Mouse (Mus musculus): ENCODE results near the gene Crebrf. TPM values are rescaled to one million over a fixed set of nuclear protein-coding genes. Genes with fewer than 3 reads are reported as not detected.

Crebrf gene
- polyA plus RNA-seq, 1 experiment = 2.8 TPM

DNA sequence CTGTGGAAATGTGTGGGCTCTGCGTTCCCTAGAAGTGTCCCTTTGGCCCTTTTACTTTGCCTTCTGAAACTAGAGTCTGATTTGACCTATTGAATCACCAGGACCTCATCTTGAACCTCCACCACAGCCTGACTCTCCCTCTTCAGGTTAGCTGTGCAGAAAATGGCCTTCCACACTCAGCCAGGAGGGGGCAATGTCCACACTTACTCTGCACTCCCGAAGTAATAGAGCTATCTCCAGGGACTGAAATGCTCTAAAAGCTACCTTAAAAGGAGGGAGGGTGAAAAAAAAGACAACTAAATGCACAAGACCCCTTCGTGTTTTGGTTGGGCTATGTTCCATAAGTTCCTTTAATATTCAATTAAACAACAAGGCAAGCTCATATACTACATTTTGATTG lies 79.3 kb downstream of the Crebrf start:
- H3K4me3 ChIP-seq (ENCODE audit: low read depth, low read length) = no peak overlapping the region
- 19% methylated on average over 3 of the region's 3 CpGs for WGBS

DNA sequence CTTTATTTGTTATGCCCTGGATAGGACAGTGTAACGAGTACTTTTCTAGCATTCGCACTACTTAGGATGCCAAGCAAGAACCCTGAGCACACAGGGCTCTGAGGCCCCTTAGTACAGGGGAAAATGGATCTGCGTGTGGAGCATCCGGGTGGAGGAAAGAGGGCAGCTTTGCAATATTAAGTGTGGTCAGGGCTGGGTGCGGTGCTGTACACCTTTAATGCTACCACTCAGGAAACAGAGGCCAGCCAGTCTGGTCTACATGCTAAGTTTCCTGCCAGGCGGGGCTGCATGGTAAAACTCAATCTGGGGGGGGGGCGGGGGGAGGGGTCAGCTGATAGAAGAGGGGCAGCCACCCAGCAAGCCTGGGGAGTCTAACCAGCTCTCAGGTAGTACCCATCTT lies 79.9 kb downstream of the Crebrf start:
- H3K4me1 ChIP-seq (ENCODE audit: control insufficient read depth, insufficient read depth, insufficient read length, low read length) = peaks cover 8% of the 10 kb centered on the region; the same call in 1 of the 2 replicates
- TF ChIP-seq CTCF (IDR thresholded peaks at IDR 0.05; ENCODE audit: extremely low read depth, insufficient read length, insufficient replicate concordance, low read depth, low read length) = no peak
- TF ChIP-seq POLR2A (IDR thresholded peaks at IDR 0.05; ENCODE audit: low read depth, low read length) = no peak
- H3K27me3 ChIP-seq (ENCODE audit: control insufficient read depth, insufficient read depth, low read length) = 0 out of 2 replicates have a peak, but pooled peaks cover 3% of the 10 kb centered on the region
- WGBS = 75% methylated on average over 7 of the region's 7 CpGs
- H3K27ac ChIP-seq (ENCODE audit: insufficient read depth, low read depth, low read length) = no peak overlapping the region
- peaks cover 22% of the 10 kb centered on the region for H3K36me3 ChIP-seq (ENCODE audit: control insufficient read depth, insufficient read depth, low read length)
- H3K4me3 ChIP-seq (ENCODE audit: low read depth, low read length) = no peak overlapping the region

More for the DNA sequence above, 79.3 kb downstream of the Crebrf start:
- no peak for TF ChIP-seq POLR2A (IDR thresholded peaks at IDR 0.05; ENCODE audit: low read depth, low read length)
- peak; percentile 64; the same call in 1 of the 2 replicates for TF ChIP-seq CTCF (IDR thresholded peaks at IDR 0.05; ENCODE audit: extremely low read depth, insufficient read length, insufficient replicate concordance, low read depth, low read length)
- Histone ChIP-seq H3K36me3 (ENCODE audit: control insufficient read depth, insufficient read depth, low read length) (peaks cover 27% of the 10 kb centered on the region), H3K4me1 (ENCODE audit: control insufficient read depth, insufficient read depth, insufficient read length, low read length) (peaks cover 8% of the 10 kb centered on the region; the same call in 1 of the 2 replicates), H3K27ac (ENCODE audit: insufficient read depth, low read depth, low read length) (no peak overlapping the region), H3K27me3 (ENCODE audit: control insufficient read depth, insufficient read depth, low read length) (0 out of 2 replicates have a peak, but pooled peaks cover 3% of the 10 kb centered on the region)

- WGBS = 73% methylated on average over 6 of the region's 6 CpGs
- H3K27me3 ChIP-seq (ENCODE audit: control insufficient read depth, insufficient read depth, low read length) = 0 out of 2 replicates have a peak, but pooled peaks cover 3% of the 10 kb centered on the region
- no peak overlapping the region for H3K4me3 ChIP-seq (ENCODE audit: low read depth, low read length)
- peaks cover 2% of the 10 kb centered on the region; the same call in 1 of the 2 replicates for H3K36me3 ChIP-seq (ENCODE audit: control insufficient read depth, insufficient read depth, low read length)
- H3K4me1 ChIP-seq (ENCODE audit: control insufficient read depth, insufficient read depth, insufficient read length, low read length) = peaks cover 8% of the 10 kb centered on the region; the same call in 1 of the 2 replicates
- TF ChIP-seq POLR2A (IDR thresholded peaks at IDR 0.05; ENCODE audit: low read depth, low read length) (no peak), CTCF (IDR thresholded peaks at IDR 0.05; ENCODE audit: extremely low read depth, insufficient read length, insufficient replicate concordance, low read depth, low read length) (no peak)
- no peak overlapping the region for H3K27ac ChIP-seq (ENCODE audit: insufficient read depth, low read depth, low read length)
Measured at GRCm38 (mm10) chr17:26797379-26798128, 82.1 kb downstream of the Crebrf start.

DNA sequence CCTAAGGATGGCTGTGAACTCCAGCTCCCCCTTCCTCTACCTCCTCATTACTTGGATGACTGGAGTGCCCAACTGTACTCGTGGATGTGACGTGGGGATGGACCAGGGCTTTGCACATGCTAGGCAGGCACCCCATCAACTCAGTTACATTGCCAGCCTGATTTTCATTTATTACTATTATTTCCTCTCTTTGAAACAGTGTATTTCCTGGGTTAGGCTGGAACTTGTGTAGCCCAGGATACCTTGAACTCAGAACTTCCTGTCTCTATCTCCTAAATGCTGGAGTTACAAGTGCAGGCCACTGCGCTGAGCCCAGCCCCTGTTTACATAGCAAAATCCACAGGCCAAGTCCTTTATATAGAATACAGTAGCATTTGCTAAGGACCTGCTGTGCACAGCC lies 87.4 kb downstream of the Crebrf start:
- TF ChIP-seq CTCF (IDR thresholded peaks at IDR 0.05; ENCODE audit: extremely low read depth, insufficient read length, insufficient replicate concordance, low read depth, low read length) (no peak), POLR2A (IDR thresholded peaks at IDR 0.05; ENCODE audit: low read depth, low read length) (no peak)
- H3K4me3 ChIP-seq (ENCODE audit: low read depth, low read length) = no peak overlapping the region
- H3K27ac ChIP-seq (ENCODE audit: insufficient read depth, low read depth, low read length) = no peak overlapping the region
- no peaks in the 10 kb centered on the region for H3K27me3 ChIP-seq (ENCODE audit: control insufficient read depth, insufficient read depth, low read length)
- no peaks in the 10 kb centered on the region for H3K36me3 ChIP-seq (ENCODE audit: control insufficient read depth, insufficient read depth, low read length)
- 79% methylated on average over 3 of the region's 3 CpGs for WGBS
- no peaks in the 10 kb centered on the region for H3K4me1 ChIP-seq (ENCODE audit: control insufficient read depth, insufficient read depth, insufficient read length, low read length)

DNA sequence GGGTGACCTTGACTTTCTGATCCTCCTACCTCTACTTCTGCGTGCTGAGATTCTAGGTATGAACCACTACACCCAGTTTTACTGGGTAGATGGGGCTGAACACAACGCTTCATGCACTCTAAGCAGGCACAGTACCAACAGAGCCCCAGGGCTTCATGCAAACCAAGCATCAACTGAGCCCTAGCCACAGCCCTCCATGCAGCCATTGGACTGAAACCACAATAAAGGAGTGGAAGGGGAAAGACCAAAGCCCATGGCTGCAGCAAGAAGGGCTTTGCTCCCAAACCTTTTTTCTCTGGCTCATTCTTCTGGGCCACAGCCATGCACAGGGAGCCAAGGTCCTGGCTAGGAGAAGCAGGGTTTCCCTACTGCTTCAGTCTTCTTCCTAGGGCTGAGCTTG lies 97.2 kb downstream of the Crebrf start:
- Histone ChIP-seq H3K27ac (ENCODE audit: insufficient read depth, low read depth, low read length) (no peak overlapping the region), H3K4me1 (ENCODE audit: control insufficient read depth, insufficient read depth, insufficient read length, low read length) (no peaks in the 10 kb centered on the region), H3K27me3 (ENCODE audit: control insufficient read depth, insufficient read depth, low read length) (no peaks in the 10 kb centered on the region), H3K4me3 (ENCODE audit: low read depth, low read length) (no peak overlapping the region), H3K36me3 (ENCODE audit: control insufficient read depth, insufficient read depth, low read length) (no peaks in the 10 kb centered on the region)
- WGBS = 68% methylated on average over 2 of the region's 2 CpGs
- TF ChIP-seq CTCF (IDR thresholded peaks at IDR 0.05; ENCODE audit: extremely low read depth, insufficient read length, insufficient replicate concordance, low read depth, low read length) (no peak), POLR2A (IDR thresholded peaks at IDR 0.05; ENCODE audit: low read depth, low read length) (no peak)

- Histone ChIP-seq H3K4me3 (ENCODE audit: low read depth, low read length) (no peak overlapping the region), H3K4me1 (ENCODE audit: control insufficient read depth, insufficient read depth, insufficient read length, low read length) (no peaks in the 10 kb centered on the region), H3K27ac (ENCODE audit: insufficient read depth, low read depth, low read length) (no peak overlapping the region), H3K27me3 (ENCODE audit: control insufficient read depth, insufficient read depth, low read length) (no peaks in the 10 kb centered on the region), H3K36me3 (ENCODE audit: control insufficient read depth, insufficient read depth, low read length) (no peaks in the 10 kb centered on the region)
- WGBS = 42% methylated on average over 9 of the region's 9 CpGs
- TF ChIP-seq CTCF (IDR thresholded peaks at IDR 0.05; ENCODE audit: extremely low read depth, insufficient read length, insufficient replicate concordance, low read depth, low read length) = no peak
- no peak for TF ChIP-seq POLR2A (IDR thresholded peaks at IDR 0.05; ENCODE audit: low read depth, low read length)
Measured at GRCm38 (mm10) chr17:26813497-26813896, 98.0 kb downstream of the Crebrf start.

- Histone ChIP-seq H3K27me3 (ENCODE audit: control insufficient read depth, insufficient read depth, low read length) (no peaks in the 10 kb centered on the region), H3K4me3 (ENCODE audit: low read depth, low read length) (no peak overlapping the region), H3K36me3 (ENCODE audit: control insufficient read depth, insufficient read depth, low read length) (no peaks in the 10 kb centered on the region), H3K4me1 (ENCODE audit: control insufficient read depth, insufficient read depth, insufficient read length, low read length) (no peaks in the 10 kb centered on the region), H3K27ac (ENCODE audit: insufficient read depth, low read depth, low read length) (no peak overlapping the region)
- WGBS = 76% methylated on average over 6 of the region's 6 CpGs
- TF ChIP-seq POLR2A (IDR thresholded peaks at IDR 0.05; ENCODE audit: low read depth, low read length) = no peak
- no peak for TF ChIP-seq CTCF (IDR thresholded peaks at IDR 0.05; ENCODE audit: extremely low read depth, insufficient read length, insufficient replicate concordance, low read depth, low read length)
Measured at GRCm38 (mm10) chr17:26816810-26817209, 101.4 kb downstream of the Crebrf start.

Data from small intestine, adult 2 months (tissue).